Mouse (Mus musculus) WW6 (cell line): Measurements from ENCODE around the gene Retreg1.
"Not testable (repeated sequence)": the region's sequence is repeated elsewhere in the genome, so short reads cannot be mapped to it uniquely, and the experiment has no call there.

ENCODE experiments used
- DNase-seq: peaks from one replicate; pipeline ENCODE4 v3.0.0-alpha.2; 2013; ENCODE audit warnings: low read depth, low spot score

Retreg1 gene

DNA sequence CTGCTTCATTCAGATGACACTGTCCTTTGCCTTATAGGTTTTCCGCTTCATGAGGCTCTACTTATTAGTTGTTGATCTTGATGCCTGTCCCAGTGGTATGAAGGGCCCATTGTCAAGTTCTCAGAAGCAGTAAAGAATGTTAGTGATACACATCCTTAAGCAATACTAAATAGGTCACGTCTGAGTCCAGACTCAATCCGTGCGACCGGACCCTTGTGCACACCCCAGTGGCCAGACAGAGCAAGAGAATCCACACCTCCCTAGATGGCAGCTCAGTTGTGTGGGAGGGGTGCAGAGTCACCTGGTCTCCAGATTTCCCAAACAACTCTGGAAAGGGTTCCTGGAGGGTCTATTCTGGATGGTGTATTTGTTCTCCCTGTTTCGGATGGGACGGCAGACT is 103.5 kb downstream of the Retreg1 start:
- DNase-seq: no peak

DNA sequence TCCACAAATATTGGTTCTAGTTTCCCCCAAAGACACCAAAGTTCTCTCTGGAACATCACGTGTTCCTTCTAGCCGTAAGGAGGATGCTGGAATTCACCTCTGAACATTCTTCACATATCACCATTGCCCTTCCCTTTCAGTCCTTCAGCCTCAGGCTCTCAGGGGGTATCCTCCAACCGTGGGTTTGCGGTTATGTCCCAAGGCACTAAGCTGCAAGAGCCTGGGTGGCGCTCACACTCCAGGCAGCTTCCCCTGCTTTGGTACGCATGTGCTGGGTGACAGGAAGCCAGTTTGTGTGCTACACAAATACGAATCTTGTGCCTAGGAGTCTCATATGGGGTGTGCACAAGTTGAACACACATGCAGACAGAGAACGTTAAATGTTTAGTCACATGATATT is 104.4 kb downstream of the Retreg1 start:
- DNase-seq: no peak

DNA sequence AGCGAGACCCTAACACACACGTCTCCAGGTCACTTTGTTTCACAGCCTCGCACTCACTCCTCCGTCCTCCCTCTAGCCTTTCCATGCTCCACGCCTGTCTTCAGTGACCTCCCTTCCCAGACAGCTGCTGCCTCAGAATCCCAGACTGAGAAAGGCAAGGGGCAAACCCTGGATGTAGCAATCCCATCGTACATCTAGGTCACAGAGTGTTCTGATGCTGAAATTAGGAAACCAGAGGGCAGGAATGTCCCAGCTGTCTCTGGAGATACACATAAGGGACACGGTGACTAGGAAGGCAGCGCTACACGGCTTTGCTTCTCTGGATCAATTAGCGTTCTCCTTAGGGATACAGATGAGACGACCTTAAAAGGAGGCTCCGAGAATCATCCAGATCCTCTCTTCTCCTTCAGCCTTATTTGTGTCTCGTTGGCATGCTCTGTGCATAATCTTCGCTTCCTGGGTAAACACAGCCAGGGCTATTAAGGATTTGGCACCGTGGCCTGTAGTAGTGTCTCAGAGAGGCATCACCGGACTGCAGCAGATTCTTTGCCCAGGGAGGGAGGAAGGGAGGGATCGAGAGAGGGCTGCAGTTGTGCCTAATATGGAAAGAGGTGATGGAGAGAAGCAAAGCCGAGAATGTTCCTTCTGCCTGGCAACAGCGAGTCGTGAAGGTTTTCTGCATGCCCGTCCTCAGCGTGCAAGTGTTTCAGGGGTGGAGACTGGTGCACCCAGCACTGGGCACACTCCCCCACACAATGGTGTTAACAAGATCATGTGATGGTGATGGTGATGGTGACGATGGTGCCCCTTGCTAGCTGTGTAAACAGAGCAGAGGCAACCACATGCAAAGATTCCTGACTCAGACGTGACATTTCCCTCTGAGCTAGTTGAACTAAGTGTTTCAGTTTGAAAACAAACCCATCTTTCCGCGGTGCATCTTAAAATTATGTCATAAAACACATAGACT is 105.6 kb downstream of the Retreg1 start:
- DNase-seq: no peak

DNA sequence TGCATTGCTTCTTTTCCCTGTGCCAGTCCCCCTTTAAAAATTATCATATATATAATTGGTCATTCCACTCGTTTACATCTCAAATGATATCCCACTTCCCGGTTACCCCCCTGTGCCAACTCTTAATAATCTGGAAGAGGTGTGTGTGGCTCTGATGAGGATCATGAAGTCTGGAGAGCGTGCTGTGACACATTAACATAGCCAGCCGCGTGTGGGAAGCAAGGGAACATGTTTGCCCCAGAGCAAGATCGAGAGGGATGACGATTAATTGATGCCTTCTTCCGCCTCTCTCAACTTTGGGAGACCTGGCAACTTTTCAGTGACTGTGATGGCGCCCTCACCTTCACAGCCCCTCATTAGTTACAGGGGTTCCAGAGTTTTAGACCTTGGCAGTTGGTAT is 106.7 kb downstream of the Retreg1 start:
- DNase-seq: no peak

DNA sequence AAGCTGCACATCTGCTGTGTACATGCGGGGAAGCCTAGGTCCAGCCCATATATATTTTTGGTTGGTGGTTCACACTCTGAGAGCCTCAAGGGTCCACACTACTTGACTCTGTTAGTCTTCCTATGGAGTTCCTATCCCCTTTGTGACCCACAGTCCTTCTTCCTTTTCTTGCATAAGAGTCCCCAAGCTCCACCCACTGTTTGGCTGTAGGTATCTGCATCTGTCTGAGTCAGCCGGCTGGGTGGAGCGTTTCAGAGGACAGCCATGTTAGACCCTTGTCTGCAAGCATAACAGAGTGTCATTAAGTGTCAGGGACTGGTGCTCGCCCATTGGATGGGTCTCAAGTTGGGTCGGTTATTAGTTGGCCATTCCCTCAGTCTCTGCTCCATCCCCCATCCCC is 107.6 kb downstream of the Retreg1 start:
- DNase-seq: no peak

DNA sequence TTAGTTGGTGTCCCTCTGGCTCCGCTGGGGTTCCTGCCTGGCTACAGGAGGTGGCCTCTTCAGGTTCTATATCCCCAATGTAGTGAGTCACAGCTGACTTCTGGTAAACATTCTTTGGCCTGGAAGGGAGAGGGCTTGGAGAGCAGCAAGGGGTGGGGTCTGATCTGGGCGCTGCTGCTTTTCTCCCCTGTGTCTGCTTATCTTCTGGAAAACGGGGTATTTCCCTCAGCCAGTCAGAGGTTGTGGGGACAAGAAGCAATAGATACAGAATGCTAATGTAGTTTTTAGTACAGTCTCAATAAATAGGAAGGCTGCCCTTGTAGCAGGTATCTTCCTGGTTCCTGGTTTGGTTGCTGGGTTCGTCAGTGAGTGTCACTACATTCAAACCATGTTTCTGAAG is 108.1 kb downstream of the Retreg1 start:
- no peak for DNase-seq

DNA sequence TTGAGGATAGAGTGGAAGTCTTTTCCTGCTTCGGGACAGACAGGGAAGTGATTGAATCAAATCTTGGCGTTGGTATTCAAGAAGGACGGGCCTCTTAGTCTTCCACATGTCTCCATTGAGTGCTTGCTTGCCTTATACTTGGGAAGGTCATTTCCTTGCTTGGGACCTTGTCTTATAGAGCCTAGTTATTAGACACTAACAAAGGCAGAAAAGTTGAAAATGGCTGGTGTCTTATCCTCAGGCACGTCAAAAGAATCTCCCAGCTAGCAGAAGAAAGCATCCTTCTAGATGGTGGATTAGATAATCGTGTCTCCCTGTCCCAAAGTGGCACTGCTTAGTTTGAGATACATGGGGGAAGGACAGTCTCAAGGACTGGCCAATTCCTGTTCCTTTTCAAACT is 113.0 kb downstream of the Retreg1 start:
- DNase-seq: no peak

DNA sequence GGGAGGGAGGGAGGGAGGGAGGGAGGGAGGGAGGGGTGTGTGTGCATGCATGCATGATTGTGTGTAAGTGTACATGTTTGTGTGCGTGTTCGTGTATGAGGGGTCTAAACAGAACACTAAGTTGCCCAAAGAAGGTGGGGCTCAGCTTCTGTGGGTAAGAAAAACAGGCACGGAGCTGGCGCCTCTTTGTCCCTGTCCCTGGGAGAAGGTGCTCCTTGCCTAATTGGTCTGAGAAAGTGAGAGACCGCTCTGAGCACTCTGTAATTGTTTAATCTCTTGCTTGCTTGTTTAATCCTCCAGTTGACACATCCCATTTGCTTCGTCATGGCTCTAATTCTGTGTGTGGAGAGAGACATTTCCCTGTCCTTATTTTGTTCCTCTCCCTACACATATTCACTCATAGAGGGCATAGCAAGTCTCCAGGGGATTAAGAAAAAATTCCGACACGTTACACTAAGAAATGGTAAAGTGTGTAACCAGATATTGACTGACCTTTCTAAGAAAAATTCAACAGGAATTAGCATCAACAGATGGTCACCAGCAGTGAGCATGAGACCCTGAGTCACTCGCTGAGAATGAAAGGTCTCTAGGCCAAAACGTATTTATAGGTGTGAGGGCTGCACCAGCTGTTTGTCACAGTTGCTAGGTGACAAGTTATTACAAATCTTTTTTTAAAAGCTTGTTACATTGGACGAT is 113.6 kb downstream of the Retreg1 start:
- DNase-seq: no peak

DNA sequence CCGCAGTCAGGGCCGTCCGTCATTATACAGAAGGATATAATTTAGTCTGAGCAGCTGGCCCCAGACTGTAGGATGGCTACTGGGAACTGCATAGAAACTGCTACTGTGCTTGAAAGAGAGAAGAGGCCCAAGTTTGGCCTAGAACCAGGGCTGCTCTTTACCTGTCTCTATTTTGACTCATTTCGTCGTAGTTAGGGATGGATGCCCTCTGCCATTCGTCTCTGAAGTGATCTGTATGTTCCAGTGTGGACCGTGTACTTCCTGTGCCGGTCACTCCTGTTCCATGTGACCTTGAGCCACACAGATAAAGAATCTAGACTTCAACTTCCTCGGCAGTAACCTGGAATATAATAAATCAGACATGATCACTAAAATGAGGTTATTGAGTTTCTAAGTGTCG is 114.7 kb downstream of the Retreg1 start:
- no peak for DNase-seq

DNA sequence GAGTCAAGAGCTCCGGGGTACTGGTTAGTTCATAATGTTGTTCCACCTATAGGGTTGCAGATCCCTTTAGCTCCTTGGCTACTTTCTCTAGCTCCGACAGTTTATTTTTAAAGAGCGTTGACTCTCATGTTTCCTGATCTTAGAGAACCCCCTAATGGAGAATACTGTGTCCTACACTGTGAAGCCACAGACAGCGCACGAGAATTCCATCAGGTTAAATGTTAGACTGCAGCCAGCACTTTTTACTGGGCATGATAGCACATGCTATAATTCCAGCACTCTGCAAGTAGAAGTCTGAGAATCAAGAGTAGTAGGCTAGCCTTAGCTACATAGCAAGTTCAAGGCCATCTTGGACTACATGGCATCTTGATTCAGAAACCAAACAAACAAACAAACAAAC is 116.4 kb downstream of the Retreg1 start:
- DNase-seq: no peak

DNA sequence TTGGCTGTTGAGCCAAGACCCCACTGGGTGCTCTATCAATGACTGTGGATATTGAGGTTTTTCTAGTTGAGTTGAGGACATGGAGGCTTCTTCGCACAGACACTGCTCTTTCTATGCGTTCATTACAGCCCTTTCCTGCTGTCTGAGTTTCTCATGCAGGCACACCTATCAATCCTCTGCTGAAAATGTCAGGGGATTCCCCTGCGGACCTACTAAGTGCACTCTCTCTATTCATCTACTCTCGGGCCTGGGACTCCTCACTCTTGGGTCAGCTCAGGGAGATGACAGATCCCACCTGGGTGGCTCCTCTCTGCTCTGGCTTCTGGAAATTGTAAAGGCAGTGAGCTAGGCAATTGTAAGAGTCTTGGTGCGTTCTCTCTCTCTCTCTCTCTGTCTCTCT is 117.3 kb downstream of the Retreg1 start:
- no peak for DNase-seq

DNA sequence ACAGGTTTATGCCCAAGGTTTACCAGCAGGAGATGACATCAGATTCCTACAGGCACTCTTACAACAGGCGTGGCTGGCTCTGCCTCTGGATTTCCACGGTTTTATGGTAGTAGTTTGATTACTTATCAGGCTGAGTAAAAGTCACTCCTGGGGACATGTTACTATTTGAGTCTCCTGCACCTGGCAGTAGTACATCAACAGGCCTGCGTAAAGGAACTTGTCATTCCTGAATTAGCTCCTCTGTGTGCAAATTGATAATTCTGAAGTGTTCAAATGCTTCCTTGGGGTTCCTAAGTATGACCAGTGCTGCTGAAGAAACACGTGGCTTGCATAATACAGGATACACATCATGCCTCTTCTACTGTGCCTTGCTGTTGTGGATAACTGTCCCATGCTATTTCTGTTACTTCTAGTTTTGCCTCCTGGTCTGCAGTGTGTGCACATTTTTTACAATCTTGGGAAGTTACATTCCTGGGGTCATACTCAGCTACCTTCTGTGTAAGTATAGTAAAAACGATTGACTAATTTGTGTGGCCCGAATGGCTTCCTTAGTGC is 123.3 kb downstream of the Retreg1 start:
- DNase-seq: no peak

DNA sequence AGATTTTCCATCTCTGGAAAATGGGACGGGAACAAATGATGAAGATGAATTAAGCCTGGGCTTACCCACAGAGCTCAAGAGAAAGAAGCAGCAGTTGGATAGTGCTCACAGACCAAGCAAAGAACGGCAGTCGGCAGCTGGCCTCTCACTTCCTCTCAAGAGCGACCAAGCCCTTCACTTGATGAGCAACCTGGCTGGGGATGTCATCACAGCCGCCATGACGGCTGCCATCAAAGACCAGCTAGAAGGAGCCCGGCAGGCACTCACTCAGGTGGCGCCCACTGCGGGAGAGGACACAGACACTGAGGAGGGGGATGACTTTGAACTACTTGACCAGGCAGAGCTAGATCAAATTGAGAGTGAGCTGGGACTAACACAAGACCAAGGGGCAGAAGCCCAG is 128.6 kb downstream of the Retreg1 start:
- DNase-seq: no peak

DNA sequence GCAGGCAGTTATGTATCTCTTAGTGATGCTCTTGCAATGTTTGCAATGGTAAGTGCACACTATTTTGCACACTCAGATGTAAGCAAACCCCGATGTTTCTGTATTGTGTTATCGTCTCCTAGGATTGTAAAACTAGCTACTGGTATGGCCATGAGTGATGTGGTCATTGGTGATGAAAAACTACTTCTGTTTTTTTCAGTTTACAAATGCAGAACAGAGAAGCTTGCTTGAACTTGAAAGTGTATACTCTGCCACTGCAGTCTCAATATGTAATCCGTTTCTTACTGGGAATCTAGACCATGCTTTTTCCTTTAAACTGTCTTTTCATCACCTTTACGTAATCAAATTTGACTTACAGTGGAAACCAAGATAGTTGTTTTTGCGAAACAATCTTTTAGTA is 129.8 kb downstream of the Retreg1 start:
- no peak for DNase-seq

DNA sequence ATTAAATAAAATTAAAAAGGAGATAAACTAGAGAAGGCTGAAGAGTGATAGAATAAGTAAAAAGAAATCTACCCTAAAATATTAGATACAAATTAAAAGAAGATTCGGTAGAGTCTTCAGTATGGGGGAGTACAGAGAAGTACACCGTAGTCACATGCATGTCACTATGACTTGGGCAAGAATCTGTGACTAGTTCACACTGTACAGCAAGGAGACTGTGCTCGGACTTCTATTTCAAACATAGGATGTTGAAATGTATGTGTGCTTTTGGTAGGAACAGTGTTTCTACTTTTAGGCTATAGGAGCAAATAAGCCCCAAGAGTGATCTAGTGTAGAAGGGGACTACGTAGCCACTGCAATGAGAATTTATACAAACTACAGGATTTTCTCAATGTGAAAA is 131.4 kb downstream of the Retreg1 start:
- no peak for DNase-seq

DNA sequence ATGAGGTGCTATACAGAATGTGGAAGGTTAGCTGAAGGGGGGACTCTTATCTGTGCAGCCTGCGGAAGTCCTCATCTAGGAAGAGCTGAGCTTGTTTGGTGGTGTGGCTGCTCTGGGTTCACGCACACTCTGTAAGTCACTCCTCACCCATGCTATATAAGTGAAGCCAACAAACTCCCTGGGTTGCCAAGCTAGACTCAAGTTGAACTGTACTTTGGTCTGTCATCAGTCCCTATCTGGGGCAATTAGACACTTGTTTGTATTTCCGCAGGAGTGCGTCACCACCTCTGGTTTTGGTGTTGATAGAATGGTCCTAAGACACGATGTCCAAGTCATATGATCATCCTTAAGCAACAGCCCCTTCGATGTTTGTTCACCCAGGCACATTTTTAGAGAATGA is 132.8 kb downstream of the Retreg1 start:
- DNase-seq: no peak

DNA sequence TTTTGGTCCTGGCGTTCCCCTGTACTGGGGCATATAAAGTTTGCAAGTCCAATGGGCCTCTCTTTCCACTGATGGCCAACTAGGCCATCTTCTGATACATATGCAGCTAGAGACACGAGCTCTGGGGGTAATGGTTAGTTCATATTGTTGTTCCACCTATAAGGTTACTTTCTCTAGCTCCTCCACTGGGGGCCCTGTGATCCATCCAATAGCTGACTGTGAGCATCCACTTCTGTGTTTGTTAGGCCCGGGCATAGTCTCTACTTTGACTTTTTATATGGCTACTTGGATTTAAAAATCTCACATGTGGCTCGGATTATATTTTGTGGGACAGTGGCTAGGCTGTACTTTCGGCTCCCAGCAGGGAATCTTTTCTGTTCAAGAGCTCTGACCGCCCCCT is 140.6 kb downstream of the Retreg1 start:
- DNase-seq: not testable (repeated sequence)

DNA sequence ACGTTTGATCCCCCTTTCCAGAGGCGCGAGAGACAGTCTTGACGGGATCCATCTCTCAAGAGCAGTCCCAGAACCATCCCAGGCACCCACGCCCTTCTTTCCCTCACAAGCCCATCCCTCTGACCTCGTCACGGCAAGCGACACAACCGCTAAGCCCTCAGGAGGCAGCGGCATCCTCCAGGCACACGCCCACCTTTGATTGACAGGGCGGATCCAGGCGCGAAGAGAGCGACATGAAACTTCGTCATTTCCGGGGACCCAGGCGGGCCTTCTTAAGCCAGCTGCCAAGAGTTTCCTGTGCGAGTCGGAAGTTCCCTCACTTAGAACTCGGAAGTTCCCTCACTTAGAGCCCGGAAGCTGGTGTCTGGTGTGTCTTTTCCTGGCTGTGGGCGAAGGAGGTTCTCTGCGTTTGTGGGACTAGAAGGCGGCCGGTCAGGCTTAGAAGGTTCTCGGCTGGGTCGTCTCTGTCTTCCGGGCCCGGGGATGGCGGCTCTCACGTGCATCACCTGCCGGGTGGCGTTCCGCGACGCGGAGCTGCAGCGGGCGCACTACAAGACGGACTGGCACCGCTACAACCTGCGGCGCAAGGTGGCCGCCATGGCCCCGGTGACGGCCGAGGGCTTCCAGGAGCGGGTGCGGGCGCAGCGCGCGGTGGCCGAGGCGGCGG is 141.2 kb downstream of the Retreg1 start, which contains the start of gene Zfp622:
Gene Zfp622 (plus strand): TSS at position 300 of the 667 bp plus-strand sequence.
- peak; percentile 93 for DNase-seq

DNA sequence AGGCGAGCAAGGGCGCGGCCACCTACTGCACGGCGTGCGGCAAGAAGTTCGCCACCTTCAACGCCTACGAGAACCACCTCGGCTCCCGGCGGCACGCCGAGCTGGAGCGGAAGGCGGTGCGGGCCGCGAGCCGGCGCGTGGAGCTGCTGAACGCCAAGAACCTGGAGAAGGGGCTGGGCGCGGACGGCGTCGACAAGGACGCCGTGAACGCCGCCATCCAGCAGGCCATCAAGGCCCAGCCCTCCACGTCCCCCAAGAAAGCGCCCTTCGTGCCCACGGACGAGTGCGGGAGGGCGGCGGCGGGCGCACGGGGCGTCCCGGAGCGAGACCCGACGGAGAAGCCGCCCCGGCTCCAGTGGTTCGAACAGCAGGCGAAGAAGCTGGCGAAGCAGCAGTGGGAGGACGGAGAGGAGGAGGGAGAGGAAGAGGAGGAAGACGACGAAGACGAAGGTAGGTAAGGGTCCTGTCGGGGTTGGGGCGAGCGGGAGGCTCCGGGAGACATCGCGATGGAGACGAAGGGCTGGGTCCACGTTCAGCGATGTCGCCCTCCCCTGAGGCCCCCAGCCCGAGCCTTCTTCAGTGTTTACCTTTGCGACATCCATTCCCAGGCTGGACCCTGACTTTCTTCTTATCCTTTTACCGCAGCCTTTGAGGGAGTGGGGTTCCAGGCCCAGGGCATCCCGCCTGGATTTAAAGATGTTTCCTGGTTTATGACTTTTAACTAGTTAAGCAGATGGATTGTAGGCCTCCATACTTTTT is 141.9 kb downstream of the Retreg1 start:
- no peak for DNase-seq

DNA sequence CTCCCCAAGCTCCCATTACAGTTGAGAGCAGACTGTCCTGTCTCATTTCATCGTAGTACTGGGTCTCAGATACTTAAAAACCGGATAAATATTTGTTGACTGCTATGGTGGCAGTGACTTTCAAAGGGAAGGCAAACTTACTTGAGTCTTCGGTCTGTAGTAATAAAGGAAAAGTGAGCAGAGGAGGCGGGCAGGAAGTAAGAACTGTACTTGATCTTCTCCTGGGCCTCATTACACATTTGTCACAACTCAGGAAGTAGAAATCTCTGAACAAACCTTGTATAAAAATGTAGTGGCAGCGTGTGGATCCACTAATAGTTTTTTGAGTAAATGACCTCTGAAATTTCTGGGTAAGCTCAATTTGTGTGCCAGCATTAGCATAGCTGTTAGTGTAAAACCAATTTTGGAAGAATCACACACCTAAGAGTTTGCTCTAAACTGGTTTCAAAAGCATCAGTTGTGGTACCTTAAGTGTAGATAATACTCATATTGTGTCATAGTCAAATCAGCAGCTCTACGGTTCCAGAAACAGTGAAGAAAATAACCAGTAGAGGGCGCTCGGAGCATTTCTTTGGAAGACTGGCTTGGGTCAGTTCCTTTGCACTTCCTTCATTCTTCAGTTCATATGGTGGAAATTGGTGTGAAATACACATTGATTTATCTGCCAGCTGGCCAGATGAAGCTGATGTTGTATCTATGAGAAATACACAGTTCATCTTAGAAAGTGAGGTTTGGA is 150.2 kb downstream of the Retreg1 start:
- peak; percentile 24 for DNase-seq

DNA sequence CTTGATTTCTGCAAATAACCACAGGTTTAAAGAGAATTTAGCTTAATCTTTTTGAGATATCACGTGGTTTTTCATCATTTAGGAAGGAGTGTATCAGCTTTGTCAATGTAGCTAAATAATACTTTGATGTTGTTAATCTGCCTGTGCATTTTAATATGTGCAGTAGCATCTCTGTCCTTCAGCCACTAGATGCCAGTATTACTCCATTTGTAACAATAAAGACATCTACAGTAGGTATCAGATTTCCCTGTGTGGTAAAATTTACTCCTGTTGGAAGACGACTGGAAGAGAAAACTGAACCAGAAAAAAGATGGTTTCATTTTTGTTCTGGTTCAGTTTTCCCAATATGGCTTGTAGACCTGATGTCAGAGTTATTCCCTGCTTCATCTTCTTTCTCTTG is 152.5 kb downstream of the Retreg1 start:
- no peak for DNase-seq
